Mouse (Mus musculus) skeletal muscle tissue, adult 2 months (tissue): Measurements from ENCODE around the gene Faap20.

Experiments used
- DNase-seq: peaks from one replicate; pipeline ENCODE4 v3.0.0-alpha.2; 2012; ENCODE audit warnings: low read depth, low spot score

The Faap20 gene

DNA sequence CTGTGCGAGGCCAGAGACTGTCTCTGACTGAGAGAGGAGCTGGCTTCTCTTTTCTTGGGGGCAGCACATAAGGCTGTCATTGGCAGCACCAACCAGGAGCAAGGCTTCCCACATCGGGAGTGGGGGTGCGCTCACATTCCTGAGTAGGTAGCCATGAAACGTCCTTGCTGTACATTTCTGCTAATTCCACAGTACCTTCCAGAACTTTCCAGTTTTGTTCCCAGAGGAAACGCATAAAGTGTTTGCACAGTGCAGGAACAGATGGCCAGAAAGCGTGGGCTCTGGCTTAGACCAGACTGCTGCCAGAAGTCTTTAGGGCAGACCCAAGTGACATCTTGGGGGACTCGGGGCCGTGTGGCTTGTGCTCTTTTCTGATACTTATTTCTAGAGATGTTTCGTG lies 34.0 kb downstream of the Faap20 start:
- DNase-seq = no peak

DNA sequence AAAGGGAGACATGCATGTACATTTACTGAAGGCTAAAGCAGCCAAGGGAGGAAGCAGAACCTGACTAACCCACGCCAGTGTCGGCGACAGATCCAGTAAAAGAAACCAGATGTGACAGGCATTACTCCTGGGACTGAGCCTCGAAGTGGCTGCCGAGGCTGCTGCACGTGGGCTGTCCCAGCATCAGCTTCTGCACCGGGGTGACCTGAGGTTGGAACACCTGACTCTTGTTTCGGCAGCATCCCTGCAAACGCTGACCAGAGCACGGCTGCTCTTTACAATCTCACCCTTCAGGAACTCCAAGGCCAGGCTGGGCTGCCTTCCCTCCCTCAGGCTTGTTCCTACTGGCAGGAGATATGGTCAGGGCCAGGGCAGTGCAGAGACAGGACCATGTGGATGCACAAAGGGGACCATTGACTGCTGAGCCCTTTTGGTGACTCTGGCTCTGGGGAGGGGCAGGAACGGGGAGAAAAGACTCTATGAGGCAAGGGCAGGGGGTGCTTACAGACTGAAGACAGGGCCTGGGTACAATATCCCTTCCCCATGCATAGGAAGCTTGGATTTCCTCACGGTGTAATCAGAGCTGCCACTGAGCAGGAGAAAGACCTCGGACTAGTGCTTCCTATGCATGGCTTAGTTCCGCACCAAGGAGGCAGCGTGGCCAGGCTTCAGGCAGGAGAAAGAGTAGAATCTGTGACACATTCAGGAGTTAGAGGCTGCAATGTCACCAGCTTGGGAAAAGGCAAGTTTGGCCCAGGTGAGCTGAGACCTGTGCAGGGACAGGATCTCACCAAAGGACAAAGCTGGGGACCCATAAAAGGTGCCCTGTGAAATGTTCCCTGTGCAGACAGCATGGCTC lies 35.1 kb downstream of the Faap20 start:
- no peak for DNase-seq

DNA sequence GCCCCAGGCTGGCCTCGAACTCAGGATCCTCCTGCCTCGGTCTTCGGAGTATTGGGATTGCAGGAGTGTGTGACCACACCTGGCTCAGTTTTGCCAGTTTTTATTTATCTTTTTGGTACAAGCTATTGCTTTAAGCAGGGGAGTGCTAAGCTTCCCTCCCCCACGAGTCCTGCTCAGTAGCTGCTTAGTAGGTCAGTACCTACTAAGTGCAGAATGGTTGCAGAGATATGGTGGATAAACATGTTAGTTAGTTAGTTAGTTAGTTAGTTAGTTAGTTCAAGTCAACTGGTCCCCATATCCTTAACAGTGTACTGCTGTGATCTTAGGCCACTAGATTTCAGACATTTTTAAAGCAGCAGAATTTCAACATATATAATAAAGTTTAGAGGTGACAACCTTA lies 36.5 kb downstream of the Faap20 start:
- no peak for DNase-seq

DNA sequence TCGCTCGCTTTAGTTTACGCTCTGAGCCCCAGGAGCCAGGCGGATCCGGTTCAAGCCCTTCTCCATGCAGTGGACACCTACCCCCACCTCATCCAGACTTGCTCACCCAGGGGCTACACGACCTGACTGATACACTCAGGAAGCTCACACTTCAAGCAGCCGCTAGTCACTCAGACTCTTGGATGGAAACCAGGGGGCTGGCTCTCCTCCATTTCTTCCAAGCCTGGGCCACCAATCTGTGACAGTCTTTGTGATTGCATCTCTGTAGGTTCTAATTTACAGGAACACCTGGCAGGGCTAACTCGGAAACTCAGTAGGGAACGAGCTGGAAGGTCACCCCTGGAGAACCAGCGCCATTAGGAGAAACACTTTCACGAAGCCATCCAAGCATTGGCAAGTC lies 38.1 kb downstream of the Faap20 start:
- no peak for DNase-seq

DNA sequence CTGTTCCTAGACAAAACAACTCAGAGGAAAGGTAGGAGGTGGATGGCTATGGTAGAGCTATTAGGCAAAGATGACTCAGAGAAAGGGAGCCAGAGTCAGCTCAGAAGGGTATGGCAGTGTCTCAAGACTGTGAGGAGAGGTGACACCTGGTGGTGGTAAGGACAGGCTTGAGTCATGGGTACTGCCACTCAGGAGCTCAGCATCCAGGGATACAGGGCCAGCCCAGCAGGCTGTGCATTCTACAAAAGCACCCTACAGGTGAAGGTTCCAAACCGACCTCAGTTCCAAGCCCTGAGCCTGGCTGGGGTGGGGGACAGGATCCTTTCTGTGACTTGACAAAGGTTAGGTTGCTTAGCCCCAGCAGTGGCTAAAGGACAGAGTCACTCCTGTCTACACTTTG lies 39.0 kb downstream of the Faap20 start:
- DNase-seq = no peak

DNA sequence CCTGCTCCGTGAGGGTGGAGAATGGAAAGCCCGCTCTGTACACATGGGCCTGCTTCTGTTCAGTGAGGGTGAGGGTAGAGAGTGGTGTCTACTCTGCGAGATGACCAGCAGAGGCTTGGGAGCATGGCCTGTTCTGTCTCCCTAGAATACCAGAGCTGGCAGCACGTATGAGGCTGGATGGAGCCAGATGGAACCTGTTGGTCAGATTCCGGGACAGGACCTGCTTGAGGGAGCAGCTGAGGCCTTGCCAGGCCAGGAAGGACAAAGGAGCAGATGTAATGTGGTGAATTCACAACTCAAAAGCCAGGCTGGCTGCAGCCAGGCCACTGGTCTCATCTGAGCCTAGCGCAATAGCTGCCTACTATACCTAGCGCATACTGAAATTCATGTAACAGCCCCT lies 40.4 kb downstream of the Faap20 start:
- no peak for DNase-seq

DNA sequence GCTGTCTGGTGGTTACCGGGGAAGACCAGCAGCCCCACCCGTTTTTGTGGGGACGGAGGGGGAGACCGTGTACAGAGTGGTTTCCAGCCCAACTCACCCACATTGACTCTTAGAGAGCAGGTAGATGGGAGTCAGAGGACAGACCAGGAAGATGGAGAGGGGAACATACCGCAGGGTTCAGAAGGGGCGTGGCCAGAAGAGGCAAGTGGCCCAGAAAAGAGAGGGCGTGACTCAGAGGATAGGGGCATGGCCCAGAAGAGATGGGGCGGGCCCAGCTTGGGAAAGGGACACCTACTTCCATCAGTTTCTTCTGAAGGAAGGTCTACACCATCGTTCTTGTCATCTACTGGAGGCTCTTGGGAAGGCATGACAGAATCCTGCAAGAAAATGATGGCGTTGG lies 43.3 kb downstream of the Faap20 start:
- no peak for DNase-seq

DNA sequence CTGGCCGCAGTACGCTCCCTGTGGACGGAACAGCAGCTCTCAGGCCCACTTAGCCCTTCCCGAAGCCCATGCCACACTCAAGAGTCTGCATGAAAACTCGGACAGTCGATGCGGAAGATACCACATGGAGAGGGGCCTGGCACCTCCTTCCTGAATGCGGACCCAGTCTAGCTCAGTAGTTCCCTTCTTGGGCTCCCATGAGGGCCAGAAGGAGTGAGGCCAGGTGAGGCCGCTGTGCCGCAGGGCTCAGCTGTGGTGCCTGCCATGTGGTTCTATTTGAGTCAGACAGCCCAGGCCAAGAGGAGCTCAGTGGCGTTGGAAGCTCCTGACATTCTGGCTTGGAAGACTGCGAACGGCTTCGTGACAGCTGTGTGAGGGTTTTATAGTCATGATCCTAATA lies 44.8 kb downstream of the Faap20 start:
- peak; percentile 42 for DNase-seq

DNA sequence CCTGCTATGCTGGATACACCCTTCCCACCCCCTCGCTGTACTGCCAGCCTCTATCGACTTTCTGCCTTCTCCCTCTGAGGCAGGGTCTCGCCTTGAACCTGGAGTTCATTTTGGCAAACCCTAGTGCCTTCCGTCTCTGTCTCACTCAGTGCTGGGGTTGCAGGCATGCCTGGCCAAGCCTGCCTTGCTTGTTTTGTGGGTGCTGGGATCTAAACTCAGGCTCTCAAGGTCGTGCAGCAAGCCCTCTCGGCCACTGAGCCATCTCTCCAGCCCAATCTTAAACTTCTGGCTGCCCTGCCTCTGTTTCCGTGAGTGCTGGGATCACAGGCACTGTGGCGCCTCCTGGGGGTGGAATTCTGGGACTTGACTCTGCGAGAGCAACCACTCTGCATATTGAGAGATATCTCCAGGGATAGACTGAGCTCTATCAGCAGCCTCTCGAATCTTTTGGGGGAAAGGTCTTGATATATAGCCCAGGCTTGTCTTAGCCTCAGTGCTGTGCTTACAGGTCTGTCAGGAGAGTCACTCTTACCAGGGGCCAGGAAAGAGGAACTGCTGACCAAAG lies 45.5 kb downstream of the Faap20 start:
- no peak for DNase-seq

DNA sequence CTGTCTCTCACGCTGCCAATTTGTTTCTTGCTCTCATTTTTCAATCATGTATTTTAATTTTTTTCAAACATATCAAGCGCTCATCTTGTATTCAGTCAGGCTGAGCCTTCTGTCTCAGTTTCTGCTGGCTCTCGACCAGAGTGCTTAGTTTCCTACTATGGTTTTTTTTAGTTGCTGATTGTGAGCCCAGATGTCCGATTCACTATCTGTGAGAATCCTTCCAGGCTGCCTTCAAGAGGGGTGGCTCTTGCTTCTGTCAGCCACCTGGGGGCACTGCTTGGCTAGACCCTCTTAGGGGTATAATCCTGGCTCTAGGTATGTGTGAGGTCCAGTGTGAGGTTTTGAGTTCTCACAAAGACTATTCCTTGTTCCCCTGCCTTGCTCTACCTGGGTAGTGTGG lies 46.4 kb downstream of the Faap20 start:
- no peak for DNase-seq

DNA sequence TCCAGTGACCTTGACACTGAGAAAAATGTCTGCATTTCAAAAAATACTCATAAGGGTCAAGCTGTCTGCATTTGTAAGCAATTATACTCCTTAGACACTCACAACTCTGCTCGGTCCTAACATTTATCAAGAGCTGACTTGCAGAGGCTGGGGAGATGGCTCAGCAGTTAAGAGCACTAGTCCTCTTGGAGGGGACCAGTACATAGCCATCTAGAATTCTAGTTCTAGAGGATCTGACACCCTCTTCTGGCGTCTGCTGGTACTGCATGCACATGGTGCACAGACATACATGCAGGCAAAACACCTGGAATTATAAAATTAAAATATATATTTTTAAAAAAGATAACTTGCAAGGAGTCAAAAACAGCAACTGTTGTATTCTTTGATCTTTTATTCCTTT lies 47.5 kb downstream of the Faap20 start:
- no peak for DNase-seq

DNA sequence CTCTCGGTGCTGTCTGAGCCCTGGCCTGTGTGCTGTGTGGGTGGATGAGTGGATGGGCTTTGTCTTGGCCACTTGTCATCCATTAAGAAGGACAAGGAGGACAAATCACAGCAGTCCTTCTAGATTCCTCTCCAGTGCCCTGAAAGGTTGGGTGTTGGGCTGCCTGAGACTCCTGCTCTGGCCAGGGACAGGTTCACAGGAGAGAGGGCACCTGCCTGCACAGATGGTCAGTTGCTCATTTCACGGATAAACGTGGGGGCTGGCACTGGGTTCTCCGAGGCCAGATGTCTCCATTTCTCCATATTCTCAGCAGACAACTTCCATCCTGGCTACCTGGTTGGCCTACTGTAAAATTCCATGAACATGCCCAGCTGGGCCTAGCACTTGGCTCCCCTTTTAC lies 49.2 kb downstream of the Faap20 start:
- DNase-seq = no peak

DNA sequence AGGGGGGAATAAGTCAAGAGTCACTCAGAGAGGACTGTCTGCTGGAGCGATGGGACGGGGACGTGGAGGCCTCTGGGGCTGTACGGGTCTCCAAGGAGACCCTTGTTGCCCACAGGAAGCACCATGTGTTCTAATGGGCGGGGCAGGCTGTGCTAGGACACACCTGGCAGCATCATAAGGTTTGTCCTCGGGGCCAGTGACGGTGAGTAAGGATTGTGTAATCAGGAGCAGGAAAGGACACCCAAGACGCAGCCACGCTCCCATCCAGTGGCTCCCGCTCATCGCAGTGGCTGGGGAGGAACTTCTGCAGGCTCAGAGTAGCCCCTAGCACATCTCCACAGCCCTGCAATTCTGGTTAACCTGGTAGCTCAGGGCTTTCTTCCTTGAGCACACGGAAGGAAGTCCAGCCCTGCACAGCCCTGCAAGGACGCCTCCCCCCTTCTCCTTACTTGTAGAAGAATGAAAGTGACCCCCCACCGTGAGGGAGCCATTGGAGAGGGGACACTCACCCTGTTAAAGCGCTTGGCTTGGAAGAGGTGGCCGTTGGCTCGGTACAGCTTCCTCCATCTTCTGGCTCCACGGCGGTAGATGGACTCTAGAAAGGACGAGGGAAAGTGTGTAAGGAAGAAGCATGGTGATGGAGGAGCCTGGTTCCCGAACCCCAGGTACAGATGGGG lies 51.0 kb downstream of the Faap20 start:
- DNase-seq = no peak

DNA sequence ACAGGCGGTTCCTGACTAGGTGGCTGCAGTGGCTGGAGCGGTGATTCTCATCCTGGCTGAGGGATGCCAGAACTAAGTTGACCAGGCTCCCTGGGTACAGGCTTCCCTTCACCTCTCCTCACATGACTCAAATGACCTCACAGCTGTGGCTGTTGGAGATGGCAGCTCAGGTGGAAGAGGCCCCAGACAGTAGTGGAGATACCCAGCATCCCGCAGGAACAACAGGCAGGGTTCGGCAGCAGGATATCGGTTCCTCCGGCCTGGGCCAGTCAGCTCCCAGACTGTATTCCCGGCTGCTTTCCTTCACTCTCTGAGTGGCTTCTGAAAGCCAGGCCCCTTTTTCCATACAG lies 51.5 kb downstream of the Faap20 start:
- no peak for DNase-seq

DNA sequence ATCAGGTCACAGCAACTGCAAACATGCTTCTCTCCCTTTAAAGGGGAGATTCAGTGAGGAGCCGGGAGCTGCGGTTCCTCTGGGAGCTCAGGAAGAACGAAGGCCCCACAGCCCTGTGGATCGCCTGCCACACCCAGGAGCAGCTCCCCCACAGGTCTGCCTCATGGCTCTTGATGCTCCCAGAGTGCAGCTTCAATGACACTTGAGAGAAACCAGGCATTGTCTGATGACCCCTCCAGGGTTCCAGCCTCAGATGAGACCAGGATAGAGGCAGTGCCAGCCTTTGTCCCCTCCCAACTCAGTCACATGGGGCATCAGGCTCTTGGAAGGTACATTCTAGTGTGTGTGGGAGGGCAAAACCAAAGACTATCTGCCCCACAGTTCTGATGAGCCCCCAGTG lies 52.4 kb downstream of the Faap20 start:
- DNase-seq = no peak

DNA sequence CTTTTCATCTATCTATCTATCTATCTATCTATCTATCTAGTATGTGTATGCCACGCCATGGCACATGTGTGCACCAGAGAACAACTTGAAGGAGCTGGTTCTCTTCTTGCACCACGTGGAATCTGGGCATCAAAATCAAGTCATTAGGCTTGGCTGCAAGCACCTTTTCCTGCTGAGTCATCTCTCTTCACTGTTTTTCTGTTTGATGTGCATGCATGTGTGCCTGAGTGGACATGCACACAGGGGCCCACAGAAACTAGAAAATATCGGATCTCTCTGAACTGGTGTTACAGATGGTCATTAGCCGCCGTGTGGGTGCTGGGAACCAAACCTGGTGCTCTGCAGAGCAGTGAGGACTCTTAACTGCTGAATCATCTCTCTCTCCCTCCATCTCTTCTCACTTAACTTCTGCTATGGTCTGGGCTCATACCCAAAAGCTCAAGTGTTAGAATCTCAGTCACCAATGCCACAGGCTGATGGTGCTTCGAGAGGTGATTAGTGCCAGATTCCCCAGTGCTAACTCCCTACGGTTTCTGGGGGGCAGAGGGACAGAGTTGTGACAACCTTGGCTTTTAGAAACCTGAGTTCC lies 55.0 kb downstream of the Faap20 start:
- no peak for DNase-seq

DNA sequence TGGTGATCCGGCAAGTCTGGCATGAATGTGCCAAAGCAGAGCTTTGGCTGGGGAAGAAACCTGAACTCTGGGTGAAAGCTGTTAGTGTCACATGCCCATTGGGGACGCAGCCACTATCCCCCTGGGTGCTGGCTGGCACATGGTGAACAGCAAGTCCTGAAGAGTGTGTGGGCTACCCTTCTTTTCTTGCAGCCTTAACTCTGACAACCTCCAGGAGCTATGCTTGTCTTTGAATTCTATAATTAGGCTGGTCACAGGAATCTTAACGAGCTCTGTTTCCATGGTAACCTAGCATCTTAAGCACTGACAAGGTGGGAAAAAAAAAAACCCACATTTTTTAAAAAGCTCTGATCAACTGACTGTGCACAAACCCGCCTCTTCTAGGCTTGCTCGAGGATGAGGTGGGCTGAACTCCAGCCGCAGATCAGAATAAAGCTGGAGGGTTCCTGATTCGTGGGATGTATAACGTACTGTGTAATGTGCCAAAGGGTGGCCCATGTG lies 56.0 kb downstream of the Faap20 start:
- DNase-seq = no peak
